Mouse (Mus musculus) thymus, adult 2 months (tissue): ENCODE measurements around the gene Med13.

Experiments used
- CTCF ChIP-seq: fragments of 200-500 bp; IDR thresholded peaks from 2 replicates; pipeline ENCODE4 v1.5.1; 2012; ENCODE audit warnings: mild to moderate bottlenecking, control low read depth, low read length, moderate library complexity, borderline replicate concordance; ENCODE audit not compliant: control insufficient read depth, poor library complexity, insufficient read depth; ENCODE audit errors: extremely low read depth
- POLR2A ChIP-seq: fragments of 200-500 bp; IDR thresholded peaks from 2 replicates; pipeline ENCODE4 v1.6.1; 2012; ENCODE audit warnings: mild to moderate bottlenecking, low read length, control low read depth, moderate library complexity; ENCODE audit not compliant: control insufficient read depth, poor library complexity, insufficient read depth; ENCODE audit errors: extremely low read depth

DNA sequence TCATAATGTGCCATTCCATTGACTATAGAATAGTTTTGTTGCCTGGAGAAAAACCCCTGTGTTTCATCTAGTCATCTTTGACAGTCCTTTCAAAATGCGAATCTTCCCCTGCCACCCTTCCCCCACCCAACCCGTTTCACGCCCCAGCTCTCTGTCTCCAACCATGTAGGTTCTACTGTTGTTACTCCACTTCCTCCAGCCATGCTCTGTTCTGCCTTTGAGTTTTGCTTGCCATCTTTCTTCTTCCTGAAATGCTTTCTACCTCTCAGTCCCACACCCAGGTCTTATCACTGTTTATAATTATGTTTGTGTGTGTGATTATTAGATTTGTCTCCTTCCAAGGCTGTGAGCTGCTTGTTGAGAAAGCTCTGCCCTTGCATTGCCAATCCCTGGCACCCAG is 26.7 kb upstream of the Med13 start:
- no peak for TF ChIP-seq CTCF
- TF ChIP-seq POLR2A, result no peak
